Mouse (Mus musculus): ENCODE data around the gene Cmss1. TPM values are rescaled to one million over a fixed set of nuclear protein-coding genes. Genes with fewer than 3 reads are reported as not detected.

The Cmss1 gene
- polyA plus RNA-seq, 1 experiment: 26.5 TPM

GRCm38 (mm10) chr16:57514371-57514770 lies 92.3 kb downstream of the Cmss1 start:
- Histone ChIP-seq H3ac (ENCODE audit: control insufficient read depth, insufficient read length) (no peak overlapping the region), H3K36me3 (ENCODE audit: control insufficient read depth, insufficient read depth) (no peaks in the 10 kb centered on the region), H3K27me3 (ENCODE audit: control insufficient read depth, insufficient read depth, insufficient read length) (no peaks in the 10 kb centered on the region), H3K4me3 (no peak overlapping the region), H3K4me2 (ENCODE audit: low read depth) (no peak overlapping the region), H3K79me2 (ENCODE audit: control insufficient read depth, insufficient read depth) (no peaks in the 10 kb centered on the region)
- TF ChIP-seq TCF3 (IDR thresholded peaks at IDR 0.05; ENCODE audit: insufficient read length, low read depth) (no peak), MAX (IDR thresholded peaks at IDR 0.05; ENCODE audit: low read depth) (no peak), SRF (IDR thresholded peaks at IDR 0.05; ENCODE audit: control insufficient read depth, insufficient read length, low read depth) (no peak), TCF12 (IDR thresholded peaks at IDR 0.05; ENCODE audit: insufficient read depth, poor library complexity, severe bottlenecking) (no peak), USF1 (IDR thresholded peaks at IDR 0.05; ENCODE audit: low read depth) (no peak), E2F4 (IDR thresholded peaks at IDR 0.05; ENCODE audit: insufficient read depth) (no peak), CEBPB (IDR thresholded peaks at IDR 0.05; ENCODE audit: insufficient read depth, poor library complexity, severe bottlenecking) (no peak), MYOD1 (IDR thresholded peaks at IDR 0.05; ENCODE audit: control insufficient read depth in 1 of 3, insufficient read length in 2 of 3, low read depth in 2 of 3) (no peak), POLR2A (IDR thresholded peaks at IDR 0.05; ENCODE audit: insufficient read length, low read depth) (no peak), MYOG (IDR thresholded peaks at IDR 0.05; ENCODE audit: control insufficient read depth in 1 of 3, insufficient read depth in 1 of 3, insufficient read length in 2 of 3, low read depth in 2 of 3) (no peak), POLR2AphosphoS2 (IDR thresholded peaks at IDR 0.05; ENCODE audit: insufficient read length, low read depth) (no peak), REST (IDR thresholded peaks at IDR 0.05; ENCODE audit: insufficient read depth, insufficient read length) (no peak)

DNA sequence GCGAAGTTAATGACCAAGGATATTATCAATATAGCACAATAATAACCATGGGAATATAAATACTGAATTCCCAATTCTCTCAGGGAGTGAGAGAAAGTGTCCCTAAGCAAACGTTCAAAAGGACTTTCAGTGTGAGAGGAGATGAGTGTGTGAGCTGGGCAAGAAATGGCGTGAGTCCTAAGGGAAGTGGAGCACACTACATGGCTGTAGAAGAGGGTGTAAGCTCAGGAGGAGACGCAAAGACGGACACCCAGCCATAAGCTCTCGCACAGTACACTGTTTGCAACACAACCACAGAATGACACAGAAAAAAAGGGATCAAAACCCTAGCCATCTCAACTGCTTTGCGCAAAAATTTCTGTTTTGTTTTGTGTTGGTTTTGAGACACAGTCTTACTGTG lies 93.1 kb downstream of the Cmss1 start:
- no peak overlapping the region for H3K4me2 ChIP-seq (ENCODE audit: low read depth)
- H3K36me3 ChIP-seq (ENCODE audit: control insufficient read depth, insufficient read depth): no peaks in the 10 kb centered on the region
- H3K4me3 ChIP-seq: no peak overlapping the region
- H3ac ChIP-seq (ENCODE audit: control insufficient read depth, insufficient read length): no peak overlapping the region
- no peaks in the 10 kb centered on the region for H3K27me3 ChIP-seq (ENCODE audit: control insufficient read depth, insufficient read depth, insufficient read length)
- TF ChIP-seq REST (IDR thresholded peaks at IDR 0.05; ENCODE audit: insufficient read depth, insufficient read length) (no peak), USF1 (IDR thresholded peaks at IDR 0.05; ENCODE audit: low read depth) (no peak), POLR2AphosphoS2 (IDR thresholded peaks at IDR 0.05; ENCODE audit: insufficient read length, low read depth) (no peak)
- no peaks in the 10 kb centered on the region for H3K79me2 ChIP-seq (ENCODE audit: control insufficient read depth, insufficient read depth)

DNA sequence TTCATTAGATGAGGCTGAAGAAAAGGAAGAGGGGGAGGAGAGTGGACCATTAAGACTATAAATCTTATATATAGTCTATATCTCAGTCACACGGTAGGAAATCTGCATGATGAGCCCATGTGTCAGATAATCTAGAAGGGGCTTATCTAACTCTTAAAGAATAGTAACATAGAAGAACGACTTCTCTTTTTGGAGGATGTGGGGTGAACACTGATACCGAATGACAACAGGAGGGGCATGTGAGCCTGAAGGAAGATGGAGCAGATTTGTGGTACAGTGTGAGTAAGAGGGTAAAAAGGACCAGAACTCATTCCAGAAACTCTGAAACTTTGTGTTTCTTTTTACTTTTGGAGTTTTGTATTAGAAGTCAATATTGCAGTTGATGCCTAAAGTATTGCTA lies 97.6 kb downstream of the Cmss1 start:
- Histone ChIP-seq H3K4me2 (ENCODE audit: low read depth) (no peak overlapping the region), H3K4me3 (no peak overlapping the region), H3K79me2 (ENCODE audit: control insufficient read depth, insufficient read depth) (no peaks in the 10 kb centered on the region), H3K36me3 (ENCODE audit: control insufficient read depth, insufficient read depth) (no peaks in the 10 kb centered on the region), H3K27me3 (ENCODE audit: control insufficient read depth, insufficient read depth, insufficient read length) (no peaks in the 10 kb centered on the region), H3ac (ENCODE audit: control insufficient read depth, insufficient read length) (no peak overlapping the region)
- no peak for TF ChIP-seq CEBPB (IDR thresholded peaks at IDR 0.05; ENCODE audit: insufficient read depth, poor library complexity, severe bottlenecking)
- no peak for TF ChIP-seq E2F4 (IDR thresholded peaks at IDR 0.05; ENCODE audit: insufficient read depth)

DNA sequence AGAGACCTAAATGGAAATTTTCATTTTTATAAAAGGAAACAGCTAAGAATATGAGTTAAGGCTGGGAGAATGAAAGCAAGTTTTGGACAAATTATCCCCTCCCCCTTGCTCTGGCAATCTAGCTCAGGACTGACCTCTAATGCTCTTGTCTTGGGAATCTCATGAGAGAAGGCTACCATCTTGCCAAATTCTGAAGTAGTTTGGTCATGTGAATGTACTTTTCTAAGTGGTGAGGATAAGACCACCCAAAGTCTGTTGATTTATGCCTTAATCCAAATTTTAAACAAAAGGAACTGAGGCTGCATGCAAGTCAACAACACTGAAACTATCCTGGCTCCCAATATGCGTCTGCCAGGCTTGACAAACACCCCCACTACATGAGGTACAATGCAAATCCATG lies 98.3 kb downstream of the Cmss1 start:
- TF ChIP-seq E2F4 (IDR thresholded peaks at IDR 0.05; ENCODE audit: insufficient read depth): no peak
- no peak for TF ChIP-seq MYOG (IDR thresholded peaks at IDR 0.05; ENCODE audit: control insufficient read depth in 1 of 3, insufficient read depth in 1 of 3, insufficient read length in 2 of 3, low read depth in 2 of 3)
- TF ChIP-seq MAX (IDR thresholded peaks at IDR 0.05; ENCODE audit: low read depth): no peak
- Histone ChIP-seq H3K4me3 (no peak overlapping the region), H3K4me2 (ENCODE audit: low read depth) (no peak overlapping the region), H3K27me3 (ENCODE audit: control insufficient read depth, insufficient read depth, insufficient read length) (no peaks in the 10 kb centered on the region), H3K79me2 (ENCODE audit: control insufficient read depth, insufficient read depth) (no peaks in the 10 kb centered on the region), H3ac (ENCODE audit: control insufficient read depth, insufficient read length) (no peak overlapping the region), H3K36me3 (ENCODE audit: control insufficient read depth, insufficient read depth) (no peaks in the 10 kb centered on the region)

DNA sequence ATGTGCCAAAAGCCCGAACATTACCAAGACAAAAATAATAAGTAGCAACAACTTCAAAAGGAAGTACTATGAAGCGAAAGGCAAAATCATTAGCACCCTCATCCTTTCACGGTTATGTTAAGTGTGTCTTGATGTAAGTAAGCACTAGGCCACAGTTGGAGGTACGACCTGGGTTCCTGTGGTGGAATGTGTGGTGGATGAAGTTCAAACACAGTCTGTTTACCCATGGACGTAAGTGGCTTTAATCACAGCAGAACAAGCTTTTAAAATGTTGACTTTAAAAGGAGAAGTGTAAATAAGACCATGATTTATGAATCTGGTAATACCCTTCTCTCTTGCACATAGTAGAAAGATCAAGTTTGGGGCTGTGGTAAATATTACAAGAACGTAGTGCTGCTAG lies 100.5 kb downstream of the Cmss1 start:
- Histone ChIP-seq H3K4me3 (no peak overlapping the region), H3K79me2 (ENCODE audit: control insufficient read depth, insufficient read depth) (no peaks in the 10 kb centered on the region)
- TF ChIP-seq REST (IDR thresholded peaks at IDR 0.05; ENCODE audit: insufficient read depth, insufficient read length) (no peak), CEBPB (IDR thresholded peaks at IDR 0.05; ENCODE audit: insufficient read depth, poor library complexity, severe bottlenecking) (no peak), TCF12 (IDR thresholded peaks at IDR 0.05; ENCODE audit: insufficient read depth, poor library complexity, severe bottlenecking) (no peak), USF1 (IDR thresholded peaks at IDR 0.05; ENCODE audit: low read depth) (no peak), POLR2A (IDR thresholded peaks at IDR 0.05; ENCODE audit: insufficient read length, low read depth) (no peak), TCF3 (IDR thresholded peaks at IDR 0.05; ENCODE audit: insufficient read length, low read depth) (no peak), MYOD1 (IDR thresholded peaks at IDR 0.05; ENCODE audit: control insufficient read depth in 1 of 3, insufficient read length in 2 of 3, low read depth in 2 of 3) (no peak), MYOG (IDR thresholded peaks at IDR 0.05; ENCODE audit: control insufficient read depth in 1 of 3, insufficient read depth in 1 of 3, insufficient read length in 2 of 3, low read depth in 2 of 3) (no peak), SRF (IDR thresholded peaks at IDR 0.05; ENCODE audit: control insufficient read depth, insufficient read length, low read depth) (no peak)

DNA sequence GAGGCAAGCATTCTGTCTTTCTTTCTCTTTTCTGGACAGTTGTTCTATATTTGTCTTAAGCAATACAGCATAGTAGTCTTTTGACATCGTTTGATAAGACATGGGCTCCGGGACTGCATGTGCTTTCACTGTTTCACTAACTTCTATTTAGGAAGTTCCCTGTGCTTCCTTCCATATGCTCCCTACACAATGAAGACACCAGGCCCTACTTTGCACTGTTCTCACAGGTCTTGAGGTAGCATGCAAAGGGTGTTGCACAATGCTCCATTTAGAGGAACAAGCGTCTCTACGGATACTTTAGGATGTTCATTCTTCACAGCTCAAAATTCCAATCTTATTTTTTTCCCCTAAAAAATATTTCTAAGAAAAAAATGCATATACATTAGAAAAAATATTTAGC lies 101.9 kb downstream of the Cmss1 start:
- TF ChIP-seq USF1 (IDR thresholded peaks at IDR 0.05; ENCODE audit: low read depth) (no peak), POLR2A (IDR thresholded peaks at IDR 0.05; ENCODE audit: insufficient read length, low read depth) (no peak), MYOG (IDR thresholded peaks at IDR 0.05; ENCODE audit: control insufficient read depth in 1 of 3, insufficient read depth in 1 of 3, insufficient read length in 2 of 3, low read depth in 2 of 3) (no peak), MAX (IDR thresholded peaks at IDR 0.05; ENCODE audit: low read depth) (no peak), TCF3 (IDR thresholded peaks at IDR 0.05; ENCODE audit: insufficient read length, low read depth) (no peak), CEBPB (IDR thresholded peaks at IDR 0.05; ENCODE audit: insufficient read depth, poor library complexity, severe bottlenecking) (no peak), POLR2AphosphoS2 (IDR thresholded peaks at IDR 0.05; ENCODE audit: insufficient read length, low read depth) (no peak), MYOD1 (IDR thresholded peaks at IDR 0.05; ENCODE audit: control insufficient read depth in 1 of 3, insufficient read length in 2 of 3, low read depth in 2 of 3) (no peak), SRF (IDR thresholded peaks at IDR 0.05; ENCODE audit: control insufficient read depth, insufficient read length, low read depth) (no peak), TCF12 (IDR thresholded peaks at IDR 0.05; ENCODE audit: insufficient read depth, poor library complexity, severe bottlenecking) (no peak), E2F4 (IDR thresholded peaks at IDR 0.05; ENCODE audit: insufficient read depth) (no peak), REST (IDR thresholded peaks at IDR 0.05; ENCODE audit: insufficient read depth, insufficient read length) (no peak)
- H3K4me2 ChIP-seq (ENCODE audit: low read depth): no peak overlapping the region
- no peaks in the 10 kb centered on the region for H3K27me3 ChIP-seq (ENCODE audit: control insufficient read depth, insufficient read depth, insufficient read length)
- H3K4me3 ChIP-seq: no peak overlapping the region
- no peak overlapping the region for H3ac ChIP-seq (ENCODE audit: control insufficient read depth, insufficient read length)
- no peaks in the 10 kb centered on the region for H3K79me2 ChIP-seq (ENCODE audit: control insufficient read depth, insufficient read depth)
- H3K36me3 ChIP-seq (ENCODE audit: control insufficient read depth, insufficient read depth): no peaks in the 10 kb centered on the region

More for the DNA sequence above, 100.5 kb downstream of the Cmss1 start:
- H3K36me3 ChIP-seq (ENCODE audit: control insufficient read depth, insufficient read depth): no peaks in the 10 kb centered on the region
- no peak overlapping the region for H3K4me2 ChIP-seq (ENCODE audit: low read depth)
- H3ac ChIP-seq (ENCODE audit: control insufficient read depth, insufficient read length): no peak overlapping the region
- H3K27me3 ChIP-seq (ENCODE audit: control insufficient read depth, insufficient read depth, insufficient read length): no peaks in the 10 kb centered on the region

Measured in myocyte (in vitro differentiated cells).